Mouse (Mus musculus): ENCODE results near the gene Spaca4.

Gene Spaca4

GRCm38 (mm10) chr7:45725713-45726112 lies at the start of gene Spaca4:
Spaca4 (minus strand) TSS chr7:45725813.
- no peak for DNase-seq

- DNase-seq = no peak
These were observed 49.6 kb upstream of the Spaca4 start for GRCm38 (mm10) chr7:45775237-45775636.

- no peak for DNase-seq
These were observed 45.5 kb upstream of the Spaca4 start for GRCm38 (mm10) chr7:45771101-45771500.

- DNase-seq = no peak
These were observed 44.9 kb upstream of the Spaca4 start for GRCm38 (mm10) chr7:45770427-45771082.

GRCm38 (mm10) chr7:45767500-45767899 lies 41.9 kb upstream of the Spaca4 start:
- DNase-seq = no peak

GRCm38 (mm10) chr7:45766764-45767163 lies 41.2 kb upstream of the Spaca4 start:
- DNase-seq = no peak

- no peak for DNase-seq
These were observed 40.4 kb upstream of the Spaca4 start for GRCm38 (mm10) chr7:45765995-45766394.

- DNase-seq = no peak
These were observed 34.5 kb upstream of the Spaca4 start for GRCm38 (mm10) chr7:45760151-45760550.

- DNase-seq = peak; percentile 78
These were observed 33.8 kb upstream of the Spaca4 start for GRCm38 (mm10) chr7:45759400-45759799.

GRCm38 (mm10) chr7:45755703-45756102 lies 30.1 kb upstream of the Spaca4 start:
- no peak for DNase-seq

- peak; percentile 43 for DNase-seq
These were observed 24.5 kb upstream of the Spaca4 start for GRCm38 (mm10) chr7:45750162-45750561.

GRCm38 (mm10) chr7:45749401-45749800 lies 23.8 kb upstream of the Spaca4 start:
- no peak for DNase-seq

GRCm38 (mm10) chr7:45748110-45748509 lies 22.5 kb upstream of the Spaca4 start:
- no peak for DNase-seq

- DNase-seq = no peak
These were observed 21.8 kb upstream of the Spaca4 start for GRCm38 (mm10) chr7:45747450-45747849.

- no peak for DNase-seq
These were observed 20.9 kb upstream of the Spaca4 start for GRCm38 (mm10) chr7:45746518-45746917.

- DNase-seq = peak; percentile 93
These were observed 18.8 kb upstream of the Spaca4 start for GRCm38 (mm10) chr7:45744387-45744786.

- DNase-seq = no peak
These were observed 16.7 kb upstream of the Spaca4 start for GRCm38 (mm10) chr7:45742338-45742737.

- no peak for DNase-seq
These were observed 16.2 kb upstream of the Spaca4 start for GRCm38 (mm10) chr7:45741777-45742176.

- DNase-seq = no peak
These were observed 15.7 kb upstream of the Spaca4 start for GRCm38 (mm10) chr7:45741308-45741707.

- no peak for DNase-seq
These were observed 14.2 kb upstream of the Spaca4 start for GRCm38 (mm10) chr7:45739820-45740219.

- peak; percentile 93 for DNase-seq
These were observed 13.7 kb upstream of the Spaca4 start for GRCm38 (mm10) chr7:45739162-45739763.

GRCm38 (mm10) chr7:45733477-45733876 lies 7.9 kb upstream of the Spaca4 start:
- DNase-seq = no peak

GRCm38 (mm10) chr7:45730727-45731431 lies 5.3 kb upstream of the Spaca4 start:
- peak; percentile 75 for DNase-seq

- DNase-seq = no peak
These were observed 2.0 kb upstream of the Spaca4 start for GRCm38 (mm10) chr7:45727625-45728024.
